8 mouse cellular contexts compared by ENCODE assay signal in genomic region chr1:55087932-55088610, GRCm38 (mm10). TPM values are rescaled to one million over a fixed set of nuclear protein-coding genes. Genes with fewer than 3 reads are reported as not detected.
A peak's percentile ranks its signal among the peaks of the same experiment; 100 is the strongest.
DNase-seq lines count a peak whose midpoint lies in the region; ATAC-seq and TF ChIP-seq lines count a peak whose summit lies in the region.

TSS of gene Hspe1 (plus strand) at chr1:55088132.
TSS of gene Hspd1 (minus strand) at chr1:55088243.

- H3K27me3 ChIP-seq in Patski = no peaks in the 10 kb centered on the region
- no peaks in the 10 kb centered on the region for H3K27me3 ChIP-seq in hindbrain, embryonic 14.5 days (ENCODE audit: control insufficient read depth, insufficient read depth, low read length)

- H3K4me1 ChIP-seq in hindbrain, embryonic 14.5 days (replicated peaks; ENCODE audit: control insufficient read depth, insufficient read depth, low read length) = peaks cover 25% of the 10 kb centered on the region

- POLR2A ChIA-PET in Patski (lab: Charles Lee) = interaction anchor here (0.6 to 0.7 kb wide), 2 partner anchors 43 to 63 kb away, joined by 3 read pairs; partner anchors contain the start of gene Mob4

- peak within 1 kb of the TSS; percentile 97 for H3K4me3 ChIP-seq in hindbrain, embryonic 14.5 days (replicated peaks; ENCODE audit: low read length)

- under 1% methylated on average over 65 of the region's 76 CpGs for WGBS in hindbrain, embryonic 14.5 days

- peaks cover 63% of the 10 kb centered on the region for H3K36me3 ChIP-seq in hindbrain, embryonic 14.5 days (replicated peaks; ENCODE audit: control insufficient read depth, insufficient read depth)

- peak within 1 kb of the TSS; percentile 94 for H3K9ac ChIP-seq in hindbrain, embryonic 14.5 days

- peak within 1 kb of the TSS; percentile 97 for H3K27ac ChIP-seq in hindbrain, embryonic 14.5 days

- no peaks in the 10 kb centered on the region for H3K9me3 ChIP-seq in hindbrain, embryonic 14.5 days (ENCODE audit: control insufficient read depth, low read length)

- in situ Hi-C loops in Patski (cut with MboI; ENCODE audit: low pct_unique_long_range_greater_than_20kb) = loop anchor here (25.0 kb wide), 1 partner anchor 299 kb away; no protein-coding TSS in a partner anchor

- TF ChIP-seq CTCF in Patski (IDR thresholded peaks at IDR 0.05) = no peak

- peak; percentile 79 for ATAC-seq in Patski
- ATAC-seq in hindbrain, embryonic 14.5 days (ENCODE audit: low FRiP score) = peak; percentile 96

- peak; percentile 88 for DNase-seq in Patski (ENCODE audit: low read depth, low spot score)
- peak; percentile 99 for DNase-seq in cerebellum, postnatal 14 days
- peak; percentile 94 to 95 for DNase-seq in frontal cortex, postnatal 25 days (ENCODE audit: low spot score in 2 of 2)
- peak; percentile 99 for DNase-seq in hindbrain, embryonic 14.5 days (ENCODE audit: low spot score)
- DNase-seq in layer of hippocampus, postnatal 36 days = peak; percentile 98
- peak; percentile 99 for DNase-seq in lung, postnatal 36 days
- DNase-seq in retina, postnatal 1 day = peak; percentile 100
- peak; percentile 98 to 99 for DNase-seq in urinary bladder, adult 18-20 months (ENCODE audit: low spot score in 2 of 2)

- H3K4me2 ChIP-seq in hindbrain, embryonic 14.5 days (replicated peaks) = peak within 1 kb of the TSS; percentile 95

- CTCF ChIA-PET in Patski (lab: Charles Lee) = no interaction called here

RNA-seq across cellular contexts. Expression of gene Hspe1, which starts in this region (rescaled TPM):
- polyA plus RNA-seq in Patski (2021) = 326 TPM
- 244 and 262 TPM in 2 replicates for polyA plus RNA-seq in hindbrain, embryonic 14.5 days (2014; fragmentation: Nextera tagmentation; extraction: Ambion mirVana)
- total RNA-seq in layer of hippocampus, postnatal 36 days (2021) = 100 to 1,000 TPM; 111 to 118 TPM

RNA-seq across cellular contexts. Expression of gene Hspd1, which starts in this region (rescaled TPM):
- polyA plus RNA-seq in Patski (2021) = 475 TPM
- 222 and 254 TPM in 2 replicates for polyA plus RNA-seq in hindbrain, embryonic 14.5 days (2014; fragmentation: Nextera tagmentation; extraction: Ambion mirVana)
- 100 to 1,000 TPM; 189 to 190 TPM for total RNA-seq in layer of hippocampus, postnatal 36 days (2021)

Comparison
In these comparisons a context has a peak if more than half of its experiments do, and no peak if none do; other contexts are left out.
1. Peak in every context shown above with its lines: DNase-seq, ATAC-seq, H3K4me3 ChIP-seq and H3K27ac ChIP-seq.